Mouse (Mus musculus): ENCODE results near the gene Grik2. TPM values are rescaled to one million over a fixed set of nuclear protein-coding genes. Genes with fewer than 3 reads are reported as not detected.
"Not testable (repeated sequence)": the region's sequence is repeated elsewhere in the genome, so short reads cannot be mapped to it uniquely, and the experiment has no call there.

Grik2 gene
- total RNA-seq, 2 experiments from 2014 or later = 85.4 to 114 TPM

GRCm38 (mm10) chr10:49382996-49383395, 405.6 kb downstream of the Grik2 start:
- DNase-seq (ENCODE audit: extremely low spot score in 1 of 2, low spot score in 1 of 2) = no peak

- no peak for DNase-seq (ENCODE audit: extremely low spot score in 1 of 2, low spot score in 1 of 2)
These were observed 406.7 kb downstream of the Grik2 start for GRCm38 (mm10) chr10:49381852-49382251.

GRCm38 (mm10) chr10:49368601-49369000, 420.0 kb downstream of the Grik2 start:
- no peak for DNase-seq (ENCODE audit: extremely low spot score in 1 of 2, low spot score in 1 of 2)

- no peak for DNase-seq (ENCODE audit: extremely low spot score in 1 of 2, low spot score in 1 of 2)
These were observed 423.3 kb downstream of the Grik2 start for GRCm38 (mm10) chr10:49365262-49365661.

GRCm38 (mm10) chr10:49322413-49322812, 466.2 kb downstream of the Grik2 start:
- no peak for DNase-seq (ENCODE audit: extremely low spot score in 1 of 2, low spot score in 1 of 2)

DNA sequence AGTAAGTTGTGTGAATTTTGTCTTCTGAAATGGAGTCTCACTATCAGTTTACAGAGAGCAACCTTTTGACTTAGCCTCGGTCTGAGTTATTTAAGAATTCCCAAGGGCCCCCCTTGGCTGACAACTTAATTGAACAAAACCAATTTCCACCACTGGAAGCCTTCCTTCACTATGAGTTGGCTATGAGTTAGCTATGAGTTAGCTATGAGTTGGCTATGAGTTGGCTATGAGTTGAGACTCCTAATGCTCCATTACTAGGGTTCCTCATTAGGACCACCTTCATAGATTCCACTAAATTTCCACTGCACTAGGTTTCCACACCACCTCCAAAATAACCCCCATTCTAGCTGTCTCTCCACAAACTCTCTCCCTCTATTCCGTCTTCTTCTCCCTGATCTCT, 468.7 kb downstream of the Grik2 start:
- no peak for DNase-seq (ENCODE audit: extremely low spot score in 1 of 2, low spot score in 1 of 2)

DNA sequence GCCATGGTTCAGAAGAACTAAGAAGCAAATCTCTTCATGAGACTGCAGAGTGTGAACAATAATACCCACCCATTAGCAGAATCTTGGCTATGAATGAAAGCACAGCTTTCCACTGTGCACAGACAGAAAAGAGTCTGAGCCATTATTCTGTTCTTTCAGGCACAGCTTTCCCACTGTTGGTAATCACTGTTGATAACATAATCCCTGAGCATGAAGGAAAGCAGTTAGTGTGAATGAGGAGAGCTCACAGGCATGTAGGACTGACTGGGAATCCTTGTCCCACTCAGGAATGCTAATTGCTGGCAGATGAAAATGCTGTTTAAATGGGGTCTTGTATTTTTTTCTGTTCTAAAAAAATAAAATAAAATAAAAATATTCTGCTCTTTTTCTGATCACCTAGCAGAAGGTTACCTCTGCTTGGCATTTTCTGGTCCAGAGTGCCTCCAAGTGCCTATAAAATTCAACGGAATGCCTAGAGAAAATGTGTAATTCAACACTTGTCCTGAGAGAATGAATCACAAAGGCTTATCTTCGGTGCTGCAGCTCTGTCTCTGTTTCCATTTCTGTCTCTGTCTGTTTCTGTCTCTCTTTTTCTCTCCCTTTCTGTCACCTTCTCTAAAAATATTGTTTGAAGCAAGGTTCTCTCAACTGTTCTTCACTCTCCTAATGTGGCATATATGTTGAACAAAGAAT, 532.2 kb downstream of the Grik2 start:
- DNase-seq (ENCODE audit: extremely low spot score in 1 of 2, low spot score in 1 of 2) = no peak

DNA sequence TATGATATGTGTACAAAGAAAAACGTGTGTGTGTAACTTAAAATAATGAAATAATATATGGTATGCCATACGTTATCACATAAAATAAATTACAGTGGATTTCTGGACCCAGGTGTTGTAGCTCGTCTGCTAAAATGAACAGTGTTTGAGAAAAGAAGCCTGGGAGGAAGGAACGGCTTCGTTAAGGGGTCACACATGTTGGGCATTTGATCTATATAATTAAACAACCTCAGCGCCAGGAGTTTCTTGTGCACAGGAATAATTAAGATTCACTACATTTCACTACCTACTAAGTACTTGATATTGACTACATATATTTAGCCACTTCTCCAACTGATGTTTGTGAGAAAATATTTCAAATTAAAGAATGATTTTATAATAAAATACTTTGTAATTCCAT, 551.2 kb downstream of the Grik2 start:
- not testable (repeated sequence) for DNase-seq (ENCODE audit: extremely low spot score in 1 of 2, low spot score in 1 of 2)

DNA sequence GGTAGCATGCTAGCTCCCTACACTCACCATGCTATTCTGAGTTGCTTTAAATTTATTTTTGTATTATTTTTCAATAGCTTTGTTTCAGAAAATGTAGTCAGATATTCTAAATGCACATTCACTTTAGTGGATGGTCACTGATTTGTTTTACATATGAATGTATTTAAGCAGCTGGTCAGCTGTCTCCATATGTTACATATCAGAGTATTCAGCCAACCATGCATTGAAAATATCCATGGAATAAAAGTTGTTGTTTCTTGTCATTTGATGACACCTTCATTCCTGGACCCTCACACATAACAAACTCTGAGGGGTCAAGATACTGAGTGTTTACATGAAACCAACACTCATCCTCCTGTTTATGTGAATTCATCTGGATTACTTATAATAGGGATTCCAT, 551.7 kb downstream of the Grik2 start:
- DNase-seq (ENCODE audit: extremely low spot score in 1 of 2, low spot score in 1 of 2) = not testable (repeated sequence)

DNA sequence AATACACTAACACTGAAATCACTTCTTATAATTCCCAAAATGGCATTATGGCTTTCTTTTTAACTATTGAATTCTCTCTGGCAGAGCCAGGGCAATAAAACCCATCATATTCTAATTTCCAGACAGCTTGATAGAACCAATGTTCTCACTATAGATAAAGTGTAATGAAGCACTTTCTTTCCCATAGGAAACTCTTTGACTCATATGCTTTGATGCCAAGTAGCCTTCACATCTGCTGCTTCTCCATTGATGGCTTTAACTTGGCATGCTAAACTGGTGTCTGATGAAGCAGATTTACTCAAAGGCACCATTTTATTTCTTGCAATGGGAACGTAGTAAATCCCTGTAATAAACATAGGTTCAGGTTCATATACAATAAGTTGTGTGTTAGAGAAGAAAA, 568.5 kb downstream of the Grik2 start:
- DNase-seq (ENCODE audit: extremely low spot score in 1 of 2, low spot score in 1 of 2) = no peak

DNA sequence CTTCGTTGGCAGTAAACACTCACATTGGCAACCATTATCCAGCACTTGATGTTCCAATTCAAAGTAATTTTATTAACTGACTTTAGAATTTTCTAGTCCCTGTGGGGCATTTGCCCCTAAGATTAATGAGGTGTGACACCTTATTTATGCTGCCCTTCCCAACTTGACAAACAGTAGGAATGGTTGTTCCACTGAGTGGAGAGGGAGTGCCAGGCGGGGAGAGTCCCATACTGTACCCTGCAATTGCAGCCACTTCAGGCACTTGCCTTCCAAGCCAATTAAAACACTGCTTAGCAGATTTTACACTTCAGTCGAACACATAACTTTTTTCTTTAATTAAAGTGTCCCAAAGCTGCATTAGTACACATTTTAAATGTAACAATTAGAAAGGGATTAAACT, 568.9 kb downstream of the Grik2 start:
- no peak for DNase-seq (ENCODE audit: extremely low spot score in 1 of 2, low spot score in 1 of 2)

DNA sequence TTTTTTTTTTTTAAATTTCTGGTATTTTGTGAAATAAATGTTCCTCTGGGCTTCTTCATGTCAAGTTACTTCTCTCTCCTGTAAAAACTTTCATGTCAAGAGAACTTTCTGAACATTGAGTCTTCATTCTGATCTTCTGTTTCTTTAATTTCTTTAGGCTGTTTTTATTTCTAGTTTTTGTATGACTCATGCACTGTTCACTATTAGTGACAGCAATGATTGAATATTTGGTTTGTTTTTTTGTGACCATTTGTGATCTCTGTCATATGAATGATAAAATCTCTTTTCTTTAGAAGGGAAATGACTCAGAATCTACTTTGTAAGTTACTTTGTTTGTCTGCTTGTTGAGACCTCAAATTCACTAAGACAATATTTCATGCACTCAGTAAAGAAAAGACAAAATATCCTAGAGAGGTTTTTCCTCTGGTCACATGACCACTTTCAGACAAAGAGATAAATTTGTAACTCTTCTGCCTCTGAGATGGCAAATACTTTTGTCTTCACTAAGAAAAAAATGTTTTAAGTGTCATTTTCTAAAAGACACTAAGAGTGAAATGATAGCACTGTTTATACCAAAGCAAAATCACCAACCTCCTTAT, 596.7 kb downstream of the Grik2 start:
- DNase-seq (ENCODE audit: extremely low spot score in 1 of 2, low spot score in 1 of 2) = no peak

GRCm38 (mm10) chr10:49191291-49191690, 597.3 kb downstream of the Grik2 start:
- no peak for DNase-seq (ENCODE audit: extremely low spot score in 1 of 2, low spot score in 1 of 2)

- no peak for DNase-seq (ENCODE audit: extremely low spot score in 1 of 2, low spot score in 1 of 2)
These were observed 634.4 kb downstream of the Grik2 start for GRCm38 (mm10) chr10:49154134-49154533.

DNA sequence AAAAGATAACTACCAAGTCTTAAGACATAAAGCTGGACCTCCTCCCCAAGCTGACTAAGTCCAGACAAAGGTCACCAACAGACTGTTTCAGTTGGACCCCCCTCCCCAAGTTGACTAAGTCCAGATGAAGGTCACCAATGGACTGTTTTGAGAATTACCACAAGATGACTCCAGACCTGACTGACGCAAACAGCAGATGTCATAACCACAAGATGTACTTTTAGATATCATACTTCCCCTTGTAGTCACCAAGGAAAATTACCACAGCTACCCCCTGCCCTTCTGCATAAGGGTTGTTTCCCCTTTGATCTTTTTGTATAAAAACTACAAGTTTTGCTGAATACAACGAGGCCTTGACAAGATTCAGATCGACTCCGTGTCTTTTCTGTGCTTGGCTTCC, 637.1 kb downstream of the Grik2 start:
- DNase-seq (ENCODE audit: extremely low spot score in 1 of 2, low spot score in 1 of 2) = not testable (repeated sequence)

DNA sequence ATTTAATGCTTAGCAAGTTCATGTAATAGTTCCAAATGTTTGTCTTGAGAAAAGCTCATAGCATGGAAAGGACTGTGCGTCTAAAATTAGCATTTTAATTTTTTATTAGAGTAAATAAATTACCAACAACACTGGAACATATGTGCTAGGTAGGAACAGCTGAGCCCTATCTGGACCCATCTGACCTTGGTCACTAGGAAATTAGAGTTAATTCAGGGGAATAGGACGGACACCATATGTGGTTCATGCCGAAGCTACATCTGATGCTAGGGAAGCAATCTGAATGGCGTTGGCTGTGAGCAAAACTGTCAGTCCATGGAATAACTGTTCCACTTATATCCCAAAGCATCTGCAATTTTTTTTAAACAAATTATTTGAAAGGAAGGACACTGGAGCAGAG, 638.9 kb downstream of the Grik2 start:
- no peak for DNase-seq (ENCODE audit: extremely low spot score in 1 of 2, low spot score in 1 of 2)

DNA sequence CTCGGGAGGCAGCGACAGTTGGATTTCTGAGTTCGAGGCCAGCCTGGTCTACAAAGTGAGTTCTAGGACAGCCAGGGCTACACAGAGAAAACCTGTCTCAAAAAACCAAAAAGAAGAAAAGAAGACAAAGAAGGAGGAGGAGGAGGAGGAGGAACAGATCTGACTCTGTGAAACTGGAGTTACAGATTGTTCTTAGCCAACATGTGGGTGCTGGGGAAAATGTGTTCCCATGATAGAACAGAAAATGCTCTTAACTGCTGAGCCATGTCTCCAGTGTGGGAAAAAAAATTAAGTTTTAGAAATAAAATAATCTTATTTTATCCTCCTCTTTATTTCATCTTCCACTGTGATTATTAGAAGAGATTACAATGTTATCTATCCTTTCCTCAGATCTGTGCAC, 645.9 kb downstream of the Grik2 start:
- no peak for DNase-seq (ENCODE audit: extremely low spot score in 1 of 2, low spot score in 1 of 2)

GRCm38 (mm10) chr10:49136816-49137215, 651.8 kb downstream of the Grik2 start:
- DNase-seq (ENCODE audit: extremely low spot score in 1 of 2, low spot score in 1 of 2) = no peak

DNA sequence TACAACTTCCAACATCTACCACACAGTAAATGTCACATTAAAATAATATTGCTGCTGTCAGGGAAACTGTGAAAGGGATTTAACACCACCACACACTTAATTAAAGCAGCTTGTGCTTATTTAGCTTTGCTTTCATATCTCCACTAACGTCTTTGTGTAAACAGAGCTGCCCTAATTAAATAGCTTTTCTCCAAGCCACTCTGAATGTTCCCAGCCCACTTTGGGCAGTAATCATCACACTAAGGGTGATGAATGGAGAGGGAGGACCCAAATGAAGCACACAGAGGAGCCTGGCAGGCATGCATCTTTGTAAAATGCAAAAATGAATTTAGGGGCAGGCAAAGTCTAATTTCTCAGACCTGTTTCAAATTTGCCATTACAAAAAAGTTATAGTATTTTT, 657.3 kb downstream of the Grik2 start:
- DNase-seq (ENCODE audit: extremely low spot score in 1 of 2, low spot score in 1 of 2) = no peak

DNA sequence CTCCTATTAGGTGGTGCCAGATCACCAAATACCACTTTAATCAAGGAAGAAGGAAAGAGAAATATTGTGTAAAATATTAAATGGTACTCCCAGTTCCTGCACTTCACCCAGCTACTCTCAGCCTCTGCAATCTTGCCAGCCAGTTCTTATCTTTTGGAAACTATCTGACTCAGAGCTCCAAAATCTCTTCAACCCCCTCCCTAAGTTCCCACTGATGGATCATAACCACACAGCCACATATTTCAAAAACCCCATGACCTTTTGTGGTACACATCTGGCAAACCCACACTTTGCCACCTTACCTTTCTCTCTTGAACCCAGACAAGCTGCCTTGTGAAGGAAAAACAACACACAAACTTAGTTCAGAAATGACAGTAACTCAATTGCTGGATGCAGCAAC, 738.2 kb downstream of the Grik2 start:
- no peak for DNase-seq (ENCODE audit: extremely low spot score in 1 of 2, low spot score in 1 of 2)

DNA sequence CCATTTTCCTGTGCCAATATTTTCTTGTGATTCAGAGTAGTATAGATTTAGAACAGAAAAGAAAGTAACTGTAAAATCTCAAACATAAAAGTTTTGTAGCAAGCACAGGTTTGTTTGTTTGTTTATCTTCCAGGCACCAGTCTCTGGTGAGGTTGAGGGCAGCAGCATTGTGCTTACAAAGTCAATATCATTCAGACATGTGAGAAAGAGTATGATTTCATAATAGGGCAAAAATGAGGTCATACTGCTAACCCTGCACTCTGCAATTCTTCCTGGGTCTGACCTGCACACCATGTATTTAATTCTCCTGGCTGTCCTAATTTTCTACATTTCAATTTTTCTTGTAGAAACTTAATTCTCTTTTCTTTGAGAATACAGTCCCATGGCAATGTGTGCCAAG, 739.2 kb downstream of the Grik2 start:
- no peak for DNase-seq (ENCODE audit: extremely low spot score in 1 of 2, low spot score in 1 of 2)

Measured in layer of hippocampus, postnatal 25 days (tissue).